Mouse (Mus musculus) erythroblast, embryonic 14.5 days (primary cell): ENCODE data around the gene Ceacam19. TPM values are rescaled to one million over a fixed set of nuclear protein-coding genes. Genes with fewer than 3 reads are reported as not detected.

Source experiments
- H3K27me3 ChIP-seq: 2 replicates; pipeline ENCODE4 v1.6.1; 2012; ENCODE audit warnings: inconsistent platforms; ENCODE audit not compliant: control insufficient read depth
- H3K36me3 ChIP-seq: 2 replicates; pipeline ENCODE4 v1.6.1; 2012; ENCODE audit warnings: mild to moderate bottlenecking, inconsistent platforms; ENCODE audit not compliant: control insufficient read depth
- H3K4me1 ChIP-seq: 2 replicates; pipeline ENCODE4 v1.6.1; 2012; ENCODE audit warnings: inconsistent platforms; ENCODE audit not compliant: control insufficient read depth
- H3K4me3 ChIP-seq: replicated peaks from 2 replicates; pipeline ENCODE3; 2012; ENCODE audit warnings: moderate library complexity, mild to moderate bottlenecking, inconsistent platforms
- H3K9me3 ChIP-seq: 2 replicates; pipeline ENCODE4 v1.6.1; 2012; ENCODE audit warnings: low read length, inconsistent platforms, mixed read lengths; ENCODE audit not compliant: control insufficient read depth
- GATA1 ChIP-seq: IDR thresholded peaks from 2 replicates; pipeline ENCODE4 v1.6.1; 2012; ENCODE audit warnings: low read length, inconsistent platforms, mixed read lengths
- TAL1 ChIP-seq: IDR thresholded peaks from 3 replicates; pipeline ENCODE4 v1.6.1; 2012; ENCODE audit warnings: low read length, inconsistent platforms, mixed read lengths
- polyA plus RNA-seq: library from polyadenylated mRNA; stranded (reverse); fragments of >175 nt; gene quantifications from 2 replicates; pipeline ENCODE4 v1.2.3, GENCODE M21; 2012

Ceacam19 gene
- polyA plus RNA-seq, 1 experiment: not detected

DNA sequence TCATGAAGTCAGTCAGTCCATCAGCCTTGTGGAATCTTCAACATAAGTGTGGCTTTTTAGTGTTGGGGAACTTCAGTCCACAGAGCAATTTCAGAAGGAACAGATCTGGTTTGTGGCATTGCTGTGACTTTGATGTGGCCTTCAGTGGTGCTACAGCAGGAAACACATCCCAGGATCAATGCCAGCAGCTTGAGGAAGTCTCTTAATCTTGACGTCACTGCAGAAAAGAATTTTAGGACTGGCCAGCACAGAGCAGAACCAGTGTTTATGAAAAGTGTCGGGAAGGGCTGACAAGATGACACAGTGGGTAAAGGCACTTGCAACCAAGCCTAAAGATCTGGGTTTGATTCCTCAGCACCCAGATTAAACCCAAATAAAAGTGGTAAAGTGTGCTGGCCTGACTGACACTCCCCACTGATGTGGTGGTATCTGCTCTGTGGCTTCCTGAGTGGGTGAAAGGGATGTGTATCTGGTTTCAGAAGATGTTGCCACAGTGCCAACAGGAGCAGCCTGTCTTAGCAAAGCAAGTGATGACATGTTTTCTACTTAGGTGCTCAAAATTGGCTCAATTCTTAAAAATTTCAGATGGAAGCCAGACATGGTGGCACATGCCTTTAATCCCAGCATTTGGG is 39.2 kb upstream of the Ceacam19 start:
- TF ChIP-seq GATA1 (no peak), TAL1 (no peak)

DNA sequence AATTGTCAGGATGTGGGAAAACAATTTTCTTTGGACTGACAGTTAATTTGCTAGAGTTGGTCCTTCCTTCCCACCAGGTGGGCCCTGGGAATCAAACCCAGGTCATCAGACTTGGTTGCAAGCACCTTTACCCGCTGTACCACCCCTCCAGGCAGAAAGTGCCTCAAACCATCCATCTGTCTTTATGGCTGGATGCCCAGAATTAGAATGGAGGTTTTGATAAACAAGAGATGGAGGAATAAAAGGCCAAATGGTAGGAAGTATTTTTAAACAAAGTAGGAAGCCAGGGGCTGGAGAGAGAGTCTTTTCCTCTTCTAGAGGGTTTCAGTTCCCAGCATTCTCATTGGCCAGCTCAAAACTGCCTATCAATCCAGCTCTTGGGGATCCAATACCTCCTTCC is 37.6 kb upstream of the Ceacam19 start:
- TF ChIP-seq GATA1 (no peak), TAL1 (no peak)

More for the DNA sequence above, 39.2 kb upstream of the Ceacam19 start:
- H3K36me3 ChIP-seq: no peaks in the 10 kb centered on the region
- no peaks in the 10 kb centered on the region for H3K9me3 ChIP-seq
- no peak overlapping the region for H3K4me3 ChIP-seq
- no peaks in the 10 kb centered on the region for H3K4me1 ChIP-seq
- peaks cover 3% of the 10 kb centered on the region; the same call in 1 of the 2 replicates for H3K27me3 ChIP-seq

DNA sequence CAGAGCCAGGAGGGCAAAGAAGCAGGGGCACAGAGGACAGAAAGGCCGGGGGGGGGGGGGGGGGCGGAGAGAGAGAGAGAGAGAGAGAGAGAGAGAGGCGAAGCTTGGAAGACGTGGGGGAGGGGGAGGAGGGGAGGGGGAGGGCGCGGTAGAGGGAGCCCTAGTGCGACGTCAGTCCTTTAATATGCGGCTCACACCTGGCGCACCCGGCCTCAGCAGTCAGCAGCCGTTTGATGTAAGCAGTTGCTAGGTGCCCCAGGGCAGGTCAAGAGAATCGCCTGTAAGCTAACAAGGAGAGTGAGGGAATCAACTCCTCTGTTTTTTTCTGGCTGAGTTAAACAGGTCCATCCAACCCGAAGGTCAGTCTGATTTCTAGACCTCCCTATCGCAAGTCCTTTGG is 36.0 kb upstream of the Ceacam19 start:
- TF ChIP-seq TAL1: no peak
- TF ChIP-seq GATA1: no peak

More for the DNA sequence above, 37.6 kb upstream of the Ceacam19 start:
- no peak overlapping the region for H3K4me3 ChIP-seq
- no peaks in the 10 kb centered on the region for H3K4me1 ChIP-seq
- peaks cover 3% of the 10 kb centered on the region; the same call in 1 of the 2 replicates for H3K27me3 ChIP-seq
- H3K9me3 ChIP-seq: no peaks in the 10 kb centered on the region
- H3K36me3 ChIP-seq: no peaks in the 10 kb centered on the region

DNA sequence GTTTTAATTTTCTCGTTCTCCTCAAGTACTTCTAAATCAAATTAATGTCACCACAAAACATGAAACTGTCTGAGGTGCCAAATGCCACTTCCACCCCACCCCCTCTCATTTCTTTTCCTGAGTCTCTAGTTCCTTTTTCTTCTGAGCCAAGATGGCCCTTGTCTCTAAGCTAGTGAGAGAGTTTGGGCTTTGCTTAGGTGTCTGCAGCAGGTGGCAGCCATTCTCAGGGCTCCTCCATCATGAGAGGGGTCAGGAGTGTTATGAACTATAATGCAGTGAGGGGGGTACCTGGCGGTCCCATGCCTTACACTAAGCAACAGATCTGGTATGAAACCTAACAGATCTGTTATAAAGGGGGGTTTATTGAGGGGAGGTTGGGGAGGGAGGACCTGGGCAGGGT is 35.6 kb upstream of the Ceacam19 start:
- Histone ChIP-seq H3K27me3 (peaks cover 3% of the 10 kb centered on the region; the same call in 1 of the 2 replicates), H3K4me1 (no peaks in the 10 kb centered on the region)
- TF ChIP-seq GATA1: no peak
- no peak for TF ChIP-seq TAL1

More for the DNA sequence above, 36.0 kb upstream of the Ceacam19 start:
- peaks cover 3% of the 10 kb centered on the region; the same call in 1 of the 2 replicates for H3K27me3 ChIP-seq
- no peaks in the 10 kb centered on the region for H3K36me3 ChIP-seq
- H3K4me3 ChIP-seq: no peak overlapping the region
- H3K9me3 ChIP-seq: no peaks in the 10 kb centered on the region
- no peaks in the 10 kb centered on the region for H3K4me1 ChIP-seq

DNA sequence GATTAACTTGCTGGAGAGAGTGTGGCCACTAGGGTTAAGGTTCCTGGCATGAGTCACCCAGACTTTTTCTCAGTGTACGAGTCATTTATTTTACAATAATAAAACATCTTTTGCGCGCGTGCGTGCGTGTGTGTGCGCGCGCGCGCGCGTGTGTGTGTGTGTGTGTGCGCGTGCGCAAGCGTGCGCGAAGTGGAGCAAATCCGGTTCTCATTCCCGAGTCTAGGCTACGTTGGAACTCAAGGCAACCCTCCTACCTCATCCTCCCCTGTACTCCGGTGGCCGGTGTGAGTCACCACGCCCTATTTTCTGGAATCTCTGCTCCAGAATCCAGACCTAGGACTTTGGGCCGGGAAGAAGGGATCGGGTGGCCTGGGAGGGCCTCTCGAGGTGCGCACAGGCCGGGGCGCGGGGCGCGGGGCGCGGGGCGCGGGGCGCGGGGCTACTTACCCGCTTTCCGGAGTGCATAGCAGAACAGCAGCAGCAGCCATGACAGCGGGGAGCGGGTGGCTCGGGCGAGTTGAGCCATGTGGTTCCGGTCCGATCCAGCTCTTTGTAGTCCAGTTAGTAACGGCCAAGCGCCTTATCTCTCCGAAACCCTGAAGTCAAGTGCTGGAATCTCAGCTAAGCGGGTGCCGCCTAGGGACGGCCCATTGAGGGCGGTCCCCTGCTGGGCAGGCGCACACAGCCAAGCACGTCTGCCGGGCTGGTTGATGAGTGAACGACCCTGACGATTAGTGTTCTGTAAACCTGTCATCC is 32.9 kb upstream of the Ceacam19 start, which contains the start of gene Pvr:
Gene Pvr, minus strand, starts transcription at position 655 of the 756 bp plus-strand sequence.
- Histone ChIP-seq H3K27me3 (peaks cover 3% of the 10 kb centered on the region; the same call in 1 of the 2 replicates), H3K4me3 (peak within 1 kb of the TSS; percentile 43)

More for the DNA sequence above, 35.6 kb upstream of the Ceacam19 start:
- Histone ChIP-seq H3K36me3 (no peaks in the 10 kb centered on the region), H3K9me3 (no peaks in the 10 kb centered on the region), H3K4me3 (no peak overlapping the region)

DNA sequence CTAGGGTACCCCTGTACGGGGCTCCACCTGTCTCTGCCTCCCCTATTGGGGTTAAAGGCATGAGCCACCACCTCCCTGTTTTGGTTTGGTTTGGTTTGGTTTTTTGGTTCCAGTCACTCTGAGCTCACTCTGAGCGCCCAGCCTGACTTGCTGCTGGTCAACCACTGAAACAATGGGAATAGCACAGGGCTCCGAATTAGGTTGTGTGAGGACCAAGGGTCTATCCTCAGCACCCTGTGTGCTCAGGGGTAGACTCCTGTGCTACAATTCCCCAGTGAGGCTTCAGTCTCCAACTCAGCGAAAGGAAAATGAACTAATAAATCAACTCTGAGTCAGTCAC is 32.4 kb upstream of the Ceacam19 start:
- Histone ChIP-seq H3K9me3 (no peaks in the 10 kb centered on the region), H3K36me3 (no peaks in the 10 kb centered on the region), H3K27me3 (peaks cover 3% of the 10 kb centered on the region; the same call in 1 of the 2 replicates), H3K4me1 (no peaks in the 10 kb centered on the region), H3K4me3 (no peak overlapping the region)
- TF ChIP-seq TAL1 (no peak), GATA1 (no peak)

More for the DNA sequence above, 32.9 kb upstream of the Ceacam19 start, which contains the start of gene Pvr:
- Histone ChIP-seq H3K9me3 (no peaks in the 10 kb centered on the region), H3K4me1 (no peaks in the 10 kb centered on the region), H3K36me3 (no peaks in the 10 kb centered on the region)
- no peak for TF ChIP-seq GATA1
- TF ChIP-seq TAL1: no peak

DNA sequence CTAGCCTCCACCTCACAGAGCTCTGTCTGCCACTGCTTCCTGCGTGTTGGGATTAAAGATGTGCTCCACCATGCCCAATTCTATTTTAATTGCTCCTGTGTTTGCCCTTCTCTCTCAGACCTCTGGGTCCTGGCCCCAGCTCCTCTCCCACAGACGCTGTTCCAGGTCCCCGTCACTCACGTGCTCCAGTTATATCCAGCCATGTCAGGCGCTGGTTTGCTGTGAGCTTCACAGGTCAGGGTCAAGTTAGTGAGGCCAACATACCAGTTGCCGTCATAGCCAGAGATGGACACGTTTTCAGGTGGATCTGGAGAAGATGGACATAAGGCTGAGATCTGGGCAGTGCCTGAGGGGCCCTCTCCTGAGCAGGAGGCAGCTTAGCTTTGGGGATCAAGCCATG is 26.8 kb upstream of the Ceacam19 start:
- Histone ChIP-seq H3K4me3 (no peak overlapping the region), H3K36me3 (no peaks in the 10 kb centered on the region)

DNA sequence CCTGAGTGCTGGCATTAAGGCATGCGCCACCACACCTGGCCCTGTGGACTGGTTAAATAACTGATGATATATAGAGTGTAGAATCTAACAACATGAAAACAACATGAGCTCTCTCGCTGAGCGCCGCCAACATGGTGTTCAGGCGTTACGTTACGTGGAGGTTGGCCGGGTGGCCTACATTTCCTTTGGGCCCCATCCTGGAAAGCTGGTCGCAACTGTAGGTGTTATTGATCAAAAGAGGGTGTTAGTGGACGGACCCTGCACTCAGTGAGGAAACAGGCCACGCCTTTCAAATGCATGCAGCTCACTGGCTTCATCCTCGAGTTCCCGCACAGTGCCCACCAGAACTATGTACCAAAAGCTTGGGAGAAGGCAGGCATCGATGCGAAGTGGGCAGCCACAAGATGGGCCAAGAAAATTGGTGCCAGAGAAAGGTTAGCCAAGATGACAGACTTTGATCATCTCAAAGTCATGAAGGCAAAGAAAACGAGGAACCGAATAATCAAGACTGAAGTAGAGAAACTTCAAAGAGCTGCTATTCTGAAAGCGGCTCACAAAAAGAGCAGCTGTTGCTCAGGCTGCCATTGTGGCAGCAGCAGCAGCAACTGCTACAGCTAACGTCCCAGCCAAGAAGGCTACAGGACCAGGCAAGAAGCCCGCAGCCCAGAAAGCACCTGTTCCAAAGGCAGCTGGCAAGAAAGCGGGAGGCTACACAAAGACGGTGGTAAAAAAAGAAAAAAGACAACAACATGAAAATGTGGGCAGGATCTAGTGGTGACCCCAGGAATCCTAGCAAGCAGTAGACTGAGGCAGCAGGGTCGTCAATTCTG is 24.1 kb upstream of the Ceacam19 start:
- Histone ChIP-seq H3K36me3 (no peaks in the 10 kb centered on the region), H3K27me3 (no peaks in the 10 kb centered on the region), H3K4me3 (no peak overlapping the region), H3K9me3 (no peaks in the 10 kb centered on the region), H3K4me1 (no peaks in the 10 kb centered on the region)
- no peak for TF ChIP-seq GATA1
- no peak for TF ChIP-seq TAL1

More for the DNA sequence above, 26.8 kb upstream of the Ceacam19 start:
- Histone ChIP-seq H3K9me3 (no peaks in the 10 kb centered on the region), H3K4me1 (no peaks in the 10 kb centered on the region), H3K27me3 (no peaks in the 10 kb centered on the region)
- TF ChIP-seq TAL1: no peak
- no peak for TF ChIP-seq GATA1
